Mouse (Mus musculus) heart, embryonic 14.5 days (tissue): ENCODE measurements around the gene Bpifb6. TPM values are rescaled to one million over a fixed set of nuclear protein-coding genes. Genes with fewer than 3 reads are reported as not detected.

Experiments
- ATAC-seq: fragments of 200-750 bp; cut with Nextera tagmentation; 2 replicates; pipeline ENCODE4 v1.8.0; 2017; ENCODE audit warnings: low read depth, moderate TSS enrichment; ENCODE audit not compliant: insufficient number of reproducible peaks, insufficient read depth, low FRiP score
- H3K27ac ChIP-seq, 2 experiments: fragments of 200-500 bp in 1 of 2; fragments of 300-500 bp in 1 of 2; sonication (generic) in 1 of 2; replicated peaks in 1 of 2; 2 replicates each; pipeline ENCODE4 v1.5.1; 2012 to 2014; ENCODE audit warnings: low read depth in 2 of 2, low read length in 2 of 2, control low read depth in 1 of 2, mild to moderate bottlenecking in 1 of 2, mixed read lengths in 1 of 2; ENCODE audit not compliant: control insufficient read depth in 1 of 2, insufficient read depth in 1 of 2
- H3K27me3 ChIP-seq: fragments of 300-500 bp; sonication (generic); 2 replicates; pipeline ENCODE4 v1.6.1; 2014; ENCODE audit warnings: mild to moderate bottlenecking, low read length, control low read depth; ENCODE audit not compliant: control insufficient read depth, insufficient read depth
- H3K36me3 ChIP-seq: fragments of 300-500 bp; sonication (generic); 2 replicates; pipeline ENCODE4 v1.6.1; 2014; ENCODE audit warnings: mild to moderate bottlenecking, control low read depth, low read length, mixed read lengths; ENCODE audit not compliant: control insufficient read depth, insufficient read depth
- H3K4me1 ChIP-seq, 2 experiments: fragments of 200-500 bp in 1 of 2; fragments of 300-500 bp in 1 of 2; sonication (generic) in 1 of 2; 2 replicates each; pipeline ENCODE4 v1.6.1; 2012 to 2014; ENCODE audit warnings: low read length in 2 of 2, control low read depth in 1 of 2, mixed read lengths in 1 of 2; ENCODE audit not compliant: control insufficient read depth in 2 of 2, insufficient read depth in 2 of 2
- H3K4me2 ChIP-seq: fragments of 300-500 bp; sonication (generic); 2 replicates; pipeline ENCODE4 v1.6.1; 2014; ENCODE audit warnings: mild to moderate bottlenecking, low read length
- H3K4me3 ChIP-seq, 2 experiments: fragments of 200-500 bp in 1 of 2; fragments of 300-500 bp in 1 of 2; sonication (generic) in 1 of 2; 2 replicates each; pipeline ENCODE4 v1.5.1; 2012 to 2014; ENCODE audit warnings: low read length in 2 of 2, mild to moderate bottlenecking in 2 of 2, control low read depth in 1 of 2, low read depth in 1 of 2, moderate library complexity in 1 of 2; ENCODE audit not compliant: control insufficient read depth in 1 of 2, insufficient read depth in 1 of 2
- H3K9ac ChIP-seq: fragments of 300-500 bp; sonication (generic); 2 replicates; pipeline ENCODE4 v1.6.1; 2014; ENCODE audit warnings: mild to moderate bottlenecking, low read length
- H3K9me3 ChIP-seq: fragments of 300-500 bp; sonication (generic); 2 replicates; pipeline ENCODE4 v1.6.1; 2016; ENCODE audit warnings: low read length, control low read depth; ENCODE audit not compliant: control insufficient read depth
- WGBS: fragments of 180-500 bp; shearing (Covaris S2); extraction: QIAGEN DNeasy Blood & Tissue Kit; methylation state at CpG from one replicate; pipeline ENCODE4 v1.1.7; 2014; 5-methylcytosine and 5-hydroxymethylcytosine counted together
- polyA plus RNA-seq: library from polyadenylated mRNA; unstranded; fragments of >200 nt; fragmentation: Nextera tagmentation; extraction: Ambion mirVana; gene quantifications from 2 replicates; pipeline ENCODE4 v1.2.1, GENCODE M21; 2014

Bpifb6 gene
- polyA plus RNA-seq, 1 experiment from 2014 or later: not detected

DNA sequence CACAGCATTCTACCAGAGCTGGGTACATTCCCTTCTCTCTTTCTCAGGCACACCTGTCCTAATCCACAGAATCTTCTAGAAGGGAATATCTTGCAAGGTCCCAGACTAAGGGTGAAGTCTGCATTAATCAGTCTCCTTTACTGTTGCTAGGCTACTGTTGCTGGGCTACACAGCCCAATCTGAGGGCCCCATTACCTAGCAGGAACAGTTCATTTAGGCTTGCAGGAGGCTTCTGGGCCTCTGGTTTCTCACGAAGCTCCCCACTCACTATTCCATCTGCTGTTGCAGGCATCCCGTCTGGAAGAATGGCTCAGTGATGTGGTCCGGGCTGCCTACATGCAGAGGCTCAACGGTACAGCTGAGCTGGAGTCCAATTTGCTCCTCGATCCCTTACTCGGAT is 30.9 kb downstream of the Bpifb6 start:
- Histone ChIP-seq H3K27ac (no peak overlapping the region), H3K4me1 (no peaks in the 10 kb centered on the region; a peak in 1 of 4 replicates), H3K4me3 (no peak overlapping the region), H3K4me2 (no peak overlapping the region), H3K27me3 (no peaks in the 10 kb centered on the region), H3K9ac (no peak overlapping the region), H3K36me3 (no peaks in the 10 kb centered on the region), H3K9me3 (no peaks in the 10 kb centered on the region)
- WGBS: 81% methylated on average over 6 of the region's 6 CpGs
- no peak for ATAC-seq

DNA sequence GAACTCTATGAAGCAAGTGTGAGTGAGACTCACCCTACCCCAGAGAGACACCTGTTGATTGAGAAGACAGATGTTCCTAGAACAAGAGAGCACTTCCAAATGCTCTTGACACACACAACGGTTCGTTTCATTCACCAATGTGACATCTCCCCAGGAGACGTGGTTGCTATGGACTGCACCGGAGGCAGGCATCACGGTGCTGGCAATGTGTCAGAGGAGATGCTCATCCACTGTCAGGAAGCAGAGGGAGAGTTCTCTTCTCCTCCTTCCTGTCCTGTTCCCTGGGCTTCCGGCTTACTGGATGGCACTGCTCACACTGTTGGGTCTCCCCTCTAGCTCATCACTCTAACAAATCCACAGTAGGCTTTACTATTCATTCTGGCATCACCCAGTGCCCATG is 33.1 kb downstream of the Bpifb6 start:
- Histone ChIP-seq H3K4me1 (no peaks in the 10 kb centered on the region), H3K4me3 (no peak overlapping the region), H3K27me3 (no peaks in the 10 kb centered on the region), H3K36me3 (no peaks in the 10 kb centered on the region), H3K27ac (no peak overlapping the region), H3K4me2 (no peak overlapping the region), H3K9me3 (no peaks in the 10 kb centered on the region), H3K9ac (no peak overlapping the region)
- no peak for ATAC-seq
- WGBS: 73% methylated on average over 6 of the region's 6 CpGs

DNA sequence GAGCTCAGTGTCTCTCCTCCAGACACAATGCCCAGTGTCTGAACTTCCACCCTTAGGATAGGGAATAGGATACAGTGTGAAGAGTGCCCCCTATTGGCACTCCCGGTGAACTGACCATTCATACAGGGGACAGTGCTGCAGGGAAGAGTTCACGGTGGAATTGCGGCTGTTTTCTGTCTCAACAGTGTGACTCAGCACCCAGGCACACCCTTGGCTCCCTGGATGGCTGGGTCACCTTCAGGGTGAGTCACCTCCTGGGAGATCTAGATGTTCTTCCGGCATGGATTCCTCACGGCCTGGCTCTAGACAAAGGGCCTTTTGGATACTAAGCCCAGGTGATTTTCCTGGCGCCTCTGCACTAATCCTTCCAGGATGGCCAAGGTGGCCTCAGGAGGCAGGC is 35.2 kb downstream of the Bpifb6 start:
- no peak for ATAC-seq
- Histone ChIP-seq H3K27me3 (no peaks in the 10 kb centered on the region), H3K4me1 (no peaks in the 10 kb centered on the region), H3K4me2 (no peak overlapping the region), H3K4me3 (no peak overlapping the region), H3K36me3 (no peaks in the 10 kb centered on the region), H3K27ac (no peak overlapping the region), H3K9ac (no peak overlapping the region), H3K9me3 (no peaks in the 10 kb centered on the region)
- WGBS: 80% methylated on average over 6 of the region's 6 CpGs

DNA sequence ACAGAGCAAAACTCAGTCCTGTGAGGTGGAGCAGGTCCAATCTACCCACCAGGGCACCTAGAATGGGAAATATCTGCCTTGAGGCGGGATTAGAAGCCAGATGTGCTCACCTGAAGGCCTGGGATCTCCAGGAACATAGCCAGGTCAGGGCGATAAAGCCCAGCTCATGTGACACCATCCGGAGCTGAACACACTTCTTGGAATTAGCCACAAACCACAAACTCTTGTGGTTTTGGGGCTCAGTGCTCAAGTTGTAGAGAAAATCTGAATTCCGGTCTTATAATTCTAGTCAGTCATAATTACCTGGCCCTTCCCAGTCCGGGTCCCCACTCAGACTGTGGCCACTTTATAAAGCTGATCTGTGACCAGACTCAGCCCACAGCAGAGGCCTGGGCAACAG is 37.7 kb downstream of the Bpifb6 start, which contains the start of gene Bpifb4:
Bpifb4 (plus strand) TSS at position 370 of the 400 bp plus-strand sequence.
- WGBS: 87% methylated on average over 5 of the region's 5 CpGs
- H3K4me1 ChIP-seq: no peaks in the 10 kb centered on the region
- no peaks in the 10 kb centered on the region for H3K27me3 ChIP-seq
- H3K9me3 ChIP-seq: no peaks in the 10 kb centered on the region
- H3K4me2 ChIP-seq: no peak within 1 kb of the TSS
- ATAC-seq: no peak
- H3K27ac ChIP-seq: no peak within 1 kb of the TSS
- no peak within 1 kb of the TSS for H3K9ac ChIP-seq
- no peak within 1 kb of the TSS for H3K4me3 ChIP-seq
- H3K36me3 ChIP-seq: no peaks in the 10 kb centered on the region

DNA sequence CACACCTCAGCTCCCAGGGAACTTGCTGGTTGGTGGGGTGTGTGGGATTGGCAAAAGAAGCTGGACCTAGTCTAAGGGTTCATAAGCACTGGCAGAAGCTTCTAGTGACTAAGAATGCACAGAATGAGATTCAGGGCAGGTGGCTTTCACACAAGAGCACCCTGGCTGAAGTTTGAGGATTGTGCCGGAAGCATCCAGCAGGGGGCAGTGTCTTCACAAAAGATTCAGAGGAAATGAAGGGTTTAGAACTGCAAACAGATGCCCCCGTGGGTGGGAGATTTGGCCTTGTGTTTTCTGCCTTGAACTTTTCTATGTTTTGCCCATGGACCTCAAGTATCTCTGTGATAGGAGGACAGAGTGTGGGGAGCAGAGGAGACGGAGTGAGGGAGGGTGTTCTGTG is 43.3 kb downstream of the Bpifb6 start:
- Histone ChIP-seq H3K9me3 (no peaks in the 10 kb centered on the region), H3K36me3 (no peaks in the 10 kb centered on the region), H3K4me1 (no peaks in the 10 kb centered on the region), H3K4me3 (no peak overlapping the region), H3K9ac (no peak overlapping the region), H3K4me2 (no peak overlapping the region), H3K27me3 (no peaks in the 10 kb centered on the region), H3K27ac (no peak overlapping the region)
- no peak for ATAC-seq
- 34% methylated on average over 3 of the region's 3 CpGs for WGBS

DNA sequence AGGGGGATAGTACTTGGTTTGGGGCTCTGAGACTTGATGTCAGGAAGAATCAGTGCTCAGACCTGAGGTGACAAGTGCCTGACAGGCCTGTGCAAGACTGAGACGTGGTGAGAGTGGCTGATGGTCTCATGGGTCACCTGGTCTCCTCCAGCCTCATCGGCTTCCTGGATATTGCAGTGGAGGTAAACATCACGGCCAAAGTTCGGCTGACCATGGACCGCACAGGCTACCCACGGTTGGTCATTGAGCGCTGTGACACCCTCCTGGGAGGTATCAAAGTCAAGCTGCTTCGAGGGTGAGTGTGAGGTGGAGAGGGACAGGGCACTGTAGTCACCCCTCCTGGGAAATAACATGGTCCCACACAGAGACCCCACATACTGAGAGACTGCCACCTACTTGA is 44.4 kb downstream of the Bpifb6 start:
- ATAC-seq: no peak
- 84% methylated on average over 8 of the region's 8 CpGs for WGBS

DNA sequence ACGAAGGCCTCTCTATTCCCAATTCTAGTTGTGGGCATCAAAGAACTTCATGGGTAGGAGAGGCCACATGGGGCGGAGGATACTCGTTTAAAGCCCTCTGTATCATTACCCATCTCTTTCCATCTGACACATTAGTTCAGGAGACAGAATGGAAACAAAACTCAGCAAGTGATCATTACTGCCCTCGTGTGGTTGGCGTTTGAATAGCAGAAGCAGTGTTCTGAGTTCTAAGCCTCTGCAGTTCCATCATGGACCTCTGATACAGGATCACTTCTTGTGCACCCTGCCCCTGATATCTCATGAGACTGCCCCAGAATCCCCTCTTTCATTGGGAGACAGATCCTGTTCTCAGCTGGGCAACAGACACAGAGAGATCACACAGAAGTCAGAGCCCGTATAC is 52.7 kb downstream of the Bpifb6 start:
- no peak overlapping the region for H3K27ac ChIP-seq
- ATAC-seq: no peak
- 23% methylated on average over 6 of the region's 6 CpGs for WGBS
- H3K4me1 ChIP-seq: no peaks in the 10 kb centered on the region
- H3K9me3 ChIP-seq: no peaks in the 10 kb centered on the region
- no peaks in the 10 kb centered on the region for H3K27me3 ChIP-seq
- no peaks in the 10 kb centered on the region for H3K36me3 ChIP-seq
- H3K4me2 ChIP-seq: no peak overlapping the region
- H3K4me3 ChIP-seq: no peak overlapping the region
- no peak overlapping the region for H3K9ac ChIP-seq

More for the DNA sequence above, 44.4 kb downstream of the Bpifb6 start:
- no peaks in the 10 kb centered on the region for H3K9me3 ChIP-seq
- no peak overlapping the region for H3K4me2 ChIP-seq
- H3K4me1 ChIP-seq: no peaks in the 10 kb centered on the region
- H3K27me3 ChIP-seq: no peaks in the 10 kb centered on the region
- H3K27ac ChIP-seq: no peak overlapping the region
- H3K9ac ChIP-seq: no peak overlapping the region
- H3K36me3 ChIP-seq: no peaks in the 10 kb centered on the region
- no peak overlapping the region for H3K4me3 ChIP-seq

DNA sequence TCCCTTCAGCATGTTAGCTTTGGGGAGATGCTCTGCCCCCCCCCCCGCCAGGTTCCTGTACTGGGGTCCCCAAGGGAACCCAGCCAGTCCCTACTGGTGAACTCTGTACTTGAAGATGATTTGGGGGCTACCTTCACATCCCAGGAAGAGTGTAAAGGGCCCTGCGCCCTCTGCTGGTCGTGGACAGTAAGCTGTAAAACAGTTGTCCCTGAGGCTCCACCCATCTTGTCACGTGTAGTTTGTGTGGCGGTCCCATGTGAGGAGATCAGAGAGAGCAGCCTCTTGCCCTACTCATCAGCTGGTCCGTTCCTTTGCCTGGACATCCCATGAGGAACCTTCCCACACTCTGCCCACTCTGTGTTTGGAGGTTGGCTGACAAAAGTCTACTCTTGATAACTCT is 53.6 kb downstream of the Bpifb6 start:
- ATAC-seq: no peak
- Histone ChIP-seq H3K27ac (no peak overlapping the region), H3K9ac (no peak overlapping the region), H3K27me3 (no peaks in the 10 kb centered on the region), H3K4me3 (no peak overlapping the region), H3K4me2 (0 out of 2 replicates have a peak overlapping the region, but pooled peaks have one; percentile 21), H3K4me1 (no peaks in the 10 kb centered on the region), H3K36me3 (no peaks in the 10 kb centered on the region), H3K9me3 (no peaks in the 10 kb centered on the region)
- WGBS: 7% methylated on average over 6 of the region's 6 CpGs
